Mouse (Mus musculus) liver, postnatal 0 days (tissue): ENCODE results near the gene Rmi2. TPM values are rescaled to one million over a fixed set of nuclear protein-coding genes. Genes with fewer than 3 reads are reported as not detected.

ENCODE experiments used
- ATAC-seq: fragments of 200-750 bp; cut with Nextera tagmentation; 2 replicates; pipeline ENCODE4 v1.8.0; 2017; ENCODE audit warnings: mild to moderate bottlenecking, moderate library complexity
- DNase-seq: peaks from one replicate; pipeline ENCODE4 v3.0.0-alpha.2; 2016
- H3K27ac ChIP-seq: fragments of 300-500 bp; sonication (generic); 2 replicates; pipeline ENCODE4 v1.5.1; 2014; ENCODE audit warnings: antibody characterized with exemption, moderate library complexity, mild to moderate bottlenecking, low read depth
- H3K27me3 ChIP-seq: fragments of 300-500 bp; sonication (generic); 2 replicates; pipeline ENCODE4 v1.6.1; 2014; ENCODE audit warnings: low read length, control low read depth, mixed read lengths; ENCODE audit not compliant: insufficient read depth
- H3K36me3 ChIP-seq: fragments of 300-500 bp; sonication (generic); replicated peaks from 2 replicates; pipeline ENCODE4 v1.6.1; 2014; ENCODE audit warnings: mild to moderate bottlenecking, control low read depth, low read length, moderate library complexity, mixed read lengths; ENCODE audit not compliant: insufficient read depth
- H3K4me1 ChIP-seq: fragments of 300-500 bp; sonication (generic); 2 replicates; pipeline ENCODE4 v1.6.1; 2014; ENCODE audit warnings: antibody characterized with exemption, mild to moderate bottlenecking, control low read depth; ENCODE audit not compliant: insufficient read depth
- H3K4me2 ChIP-seq: fragments of 300-500 bp; sonication (generic); 2 replicates; pipeline ENCODE4 v1.6.1; 2014; ENCODE audit warnings: low read depth, mild to moderate bottlenecking, low read length, moderate library complexity, mixed read lengths
- H3K4me3 ChIP-seq: fragments of 300-500 bp; sonication (generic); 2 replicates; pipeline ENCODE4 v1.5.1; 2014; ENCODE audit warnings: low read depth, low read length
- H3K9ac ChIP-seq: fragments of 300-500 bp; sonication (generic); replicated peaks from 2 replicates; pipeline ENCODE4 v1.6.1; 2014; ENCODE audit warnings: mild to moderate bottlenecking, moderate library complexity
- H3K9me3 ChIP-seq: fragments of 300-500 bp; sonication (generic); 2 replicates; pipeline ENCODE4 v1.6.1; 2016; ENCODE audit warnings: mild to moderate bottlenecking, control low read depth, low read length, mixed read lengths
- CTCF ChIP-seq: sonication (generic); IDR thresholded peaks from 2 replicates; pipeline ENCODE4 v1.5.1; 2016; ENCODE audit warnings: antibody characterized with exemption, low read depth
- EP300 ChIP-seq: IDR thresholded peaks from 2 replicates; pipeline ENCODE4 v1.6.1; 2016; ENCODE audit warnings: antibody characterized with exemption, low read depth, mild to moderate bottlenecking
- whole genome bisulfite sequencing: fragments of 180-500 bp; shearing (Covaris S2); extraction: QIAGEN DNeasy Blood & Tissue Kit; methylation state at CpG from one replicate; pipeline ENCODE4 v1.1.7; 2014; ENCODE audit not compliant: insufficient replicate concordance; 5-methylcytosine and 5-hydroxymethylcytosine counted together
- polyA plus RNA-seq: library from polyadenylated mRNA; unstranded; fragments of >200 nt; fragmentation: Nextera tagmentation; extraction: Ambion mirVana; gene quantifications from 2 replicates; pipeline ENCODE4 v1.2.1, GENCODE M21; 2015

The Rmi2 gene
- polyA plus RNA-seq, 1 experiment from 2014 or later, result 1.1 TPM

- TF ChIP-seq CTCF (no peak), EP300 (no peak)
- H3K36me3 ChIP-seq, result no peaks in the 10 kb centered on the region
- 66% methylated on average over 5 of the region's 5 CpGs for WGBS
- no peak overlapping the region for H3K9ac ChIP-seq
- H3K27ac ChIP-seq, result no peak overlapping the region
- no peak overlapping the region for H3K4me3 ChIP-seq
- H3K4me2 ChIP-seq, result no peak overlapping the region
- H3K4me1 ChIP-seq, result no peaks in the 10 kb centered on the region; the same call in 1 of the 2 replicates
- DNase-seq (no peak), ATAC-seq (no peak)
- no peaks in the 10 kb centered on the region for H3K27me3 ChIP-seq
- H3K9me3 ChIP-seq, result no peaks in the 10 kb centered on the region
These were observed 102.0 kb downstream of the Rmi2 start for GRCm38 (mm10) chr16:10936700-10937319.

- ATAC-seq (no peak), DNase-seq (no peak)
- no peaks in the 10 kb centered on the region; the same call in 1 of the 2 replicates for H3K4me1 ChIP-seq
- H3K9ac ChIP-seq, result no peak overlapping the region
- no peak overlapping the region for H3K4me2 ChIP-seq
- H3K27ac ChIP-seq, result no peak overlapping the region
- 60% methylated on average over 11 of the region's 11 CpGs for WGBS
- no peak overlapping the region for H3K4me3 ChIP-seq
- no peaks in the 10 kb centered on the region for H3K27me3 ChIP-seq
- TF ChIP-seq CTCF (no peak), EP300 (no peak)
- no peaks in the 10 kb centered on the region for H3K9me3 ChIP-seq
- no peaks in the 10 kb centered on the region for H3K36me3 ChIP-seq
These were observed 102.6 kb downstream of the Rmi2 start for GRCm38 (mm10) chr16:10937497-10937896.

GRCm38 (mm10) chr16:10939932-10940331, 105.1 kb downstream of the Rmi2 start:
- no peak overlapping the region for H3K27ac ChIP-seq
- H3K4me2 ChIP-seq, result no peak overlapping the region
- H3K27me3 ChIP-seq, result no peaks in the 10 kb centered on the region
- 70% methylated on average over 4 of the region's 4 CpGs for WGBS
- TF ChIP-seq CTCF (no peak), EP300 (no peak)
- no peak overlapping the region for H3K9ac ChIP-seq
- no peaks in the 10 kb centered on the region for H3K9me3 ChIP-seq
- H3K36me3 ChIP-seq, result no peaks in the 10 kb centered on the region
- H3K4me1 ChIP-seq, result no peaks in the 10 kb centered on the region; the same call in 1 of the 2 replicates
- H3K4me3 ChIP-seq, result no peak overlapping the region
- DNase-seq (no peak), ATAC-seq (peak; percentile 68)

- ATAC-seq (no peak), DNase-seq (no peak)
- no peak for TF ChIP-seq CTCF
- no peak for TF ChIP-seq EP300
- WGBS, result 79% methylated on average over 2 of the region's 2 CpGs
- H3K4me1 ChIP-seq, result no peaks in the 10 kb centered on the region; the same call in 1 of the 2 replicates
- H3K9me3 ChIP-seq, result no peaks in the 10 kb centered on the region
- H3K36me3 ChIP-seq, result no peaks in the 10 kb centered on the region
- no peak overlapping the region for H3K27ac ChIP-seq
- no peaks in the 10 kb centered on the region for H3K27me3 ChIP-seq
- no peak overlapping the region for H3K4me3 ChIP-seq
- H3K9ac ChIP-seq, result no peak overlapping the region
- H3K4me2 ChIP-seq, result no peak overlapping the region
These were observed 105.8 kb downstream of the Rmi2 start for GRCm38 (mm10) chr16:10940661-10941060.

Other genes with a start within 250 kb of the Rmi2 start
- 1.6 TPM in 2 replicates for gene Socs1, start 49.5 kb upstream of the Rmi2 start, polyA plus RNA-seq
- gene Tnp2, start 46.4 kb upstream of the Rmi2 start, polyA plus RNA-seq, result not detected in 2 replicates
- gene Prm3, start 44.1 kb upstream of the Rmi2 start, polyA plus RNA-seq, result not detected in 2 replicates
- gene Prm2, start 38.9 kb upstream of the Rmi2 start, polyA plus RNA-seq, result not detected in 2 replicates
- gene Prm1, start 29.2 kb upstream of the Rmi2 start, polyA plus RNA-seq, result not detected in 2 replicates
- gene Gm11172, start 22.1 kb upstream of the Rmi2 start, polyA plus RNA-seq, result not detected in 2 replicates
- gene Snn, start 225.9 kb downstream of the Rmi2 start, polyA plus RNA-seq, result 4.8 and 5.0 TPM in 2 replicates
- 77.3 and 79.2 TPM in 2 replicates for gene Litaf, start 231.1 kb downstream of the Rmi2 start, polyA plus RNA-seq